Comparison of ENCODE assay signal across 28 mouse cellular contexts in the genomic region with DNA sequence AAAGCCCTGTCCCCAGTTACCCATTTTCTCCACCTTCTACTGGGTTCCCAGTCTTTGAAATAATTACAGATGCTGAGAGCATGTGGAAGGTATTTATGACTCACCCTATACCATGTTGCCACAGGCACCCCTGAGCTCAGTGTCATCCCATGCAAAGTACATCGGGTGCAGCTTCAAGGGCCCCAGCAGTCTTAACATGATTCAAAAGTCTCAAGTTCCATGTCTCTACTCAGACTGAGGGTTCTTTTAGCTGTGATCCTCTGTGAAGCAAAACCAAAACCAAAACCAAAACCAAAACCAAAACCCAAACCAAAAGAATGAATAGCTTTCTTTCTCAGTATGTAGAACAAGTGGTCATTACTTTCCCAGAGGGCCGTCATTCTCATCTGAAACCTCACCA.
DNase-seq lines count a peak whose midpoint lies in the region; ATAC-seq and TF ChIP-seq lines count a peak whose summit lies in the region.
"Had no signal": no experiment of that assay in that cellular context is flagged by ENCODE, and none has a peak within 500 bp of the region (broad histone marks: within the 10 kb centered on the region; RNA-seq: fewer than 3 reads in every experiment).

No protein-coding gene starts in this region.

- TF ChIP-seq EP300 in MEL (IDR thresholded peaks at IDR 0.05; ENCODE audit: low read depth in 1 of 2, low read length in 2 of 2), result no peak

- no peaks in the 10 kb centered on the region for H3K9me3 ChIP-seq in MEL (replicated peaks; ENCODE audit: insufficient read depth, low read length)
- H3K9me3 ChIP-seq: forebrain, embryonic 10.5 days; intestine, embryonic 15.5 days; limb, embryonic 10.5 days; liver, embryonic 15.5 days; lung, embryonic 15.5 days; midbrain, embryonic 12.5 days; neural tube, embryonic 12.5 days had no signal

- TF ChIP-seq RAD21 in MEL (IDR thresholded peaks at IDR 0.05; ENCODE audit: low read depth, low read length), result no peak

- H3K79me2 ChIP-seq in MEL (ENCODE audit: control insufficient read depth, insufficient read depth, low read length, poor library complexity), result no peaks in the 10 kb centered on the region

- no peak for TF ChIP-seq CTCF in MEL (IDR thresholded peaks at IDR 0.05 in 2 of 3, conservative IDR thresholded peaks at IDR 0.05 in 1 of 3; ENCODE audit: control insufficient read depth in 1 of 3, insufficient read depth in 1 of 3, low read depth in 2 of 3, low read length in 3 of 3, poor library complexity in 1 of 3, severe bottlenecking in 1 of 3)

- H3K27ac ChIP-seq in MEL (ENCODE audit: control insufficient read depth, low read depth, low read length), result no peak overlapping the region
- H3K27ac ChIP-seq: forebrain, embryonic 10.5 days; heart, adult 2 months; hindbrain, embryonic 14.5 days; intestine, embryonic 15.5 days; limb, embryonic 10.5 days; liver, embryonic 15.5 days; lung, embryonic 15.5 days; midbrain, embryonic 12.5 days; neural tube, embryonic 12.5 days had no signal

- H3K4me3 ChIP-seq in MEL (ENCODE audit: control insufficient read depth in 1 of 2, insufficient read depth in 1 of 2, low read depth in 2 of 2, low read length in 2 of 2), result peak overlapping the region in 1 of 2 experiments; percentile 6; a peak in 1 of 4 replicates
- H3K4me3 ChIP-seq: forebrain, embryonic 10.5 days; heart, adult 2 months; intestine, embryonic 15.5 days; limb, embryonic 10.5 days; liver, embryonic 15.5 days; lung, embryonic 15.5 days; midbrain, embryonic 12.5 days; neural tube, embryonic 12.5 days had no signal

- peaks cover 0 to 5% of the 10 kb centered on the region in 2 experiments; a peak in 1 of 4 replicates for H3K4me1 ChIP-seq in MEL (ENCODE audit: control insufficient read depth in 1 of 2, insufficient read depth in 2 of 2, low read length in 2 of 2)
- H3K4me1 ChIP-seq: forebrain, embryonic 10.5 days; intestine, embryonic 15.5 days; limb, embryonic 10.5 days; liver, embryonic 15.5 days; lung, embryonic 15.5 days; midbrain, embryonic 12.5 days; neural tube, embryonic 12.5 days had no signal

- peak; percentile 74 for DNase-seq in heart, adult 11 months
- DNase-seq in heart, adult 8-10 months (ENCODE audit: low spot score), result no peak
- DNase-seq in MEL (ENCODE audit: low read depth, low spot score), result no peak
- DNase-seq in splenic B cell, adult 2 months (ENCODE audit: low read depth, low spot score), result peak; percentile 40
- DNase-seq in thymus, postnatal 14 days, result no peak
- DNase-seq in frontal cortex, postnatal 36 days (ENCODE audit: low spot score in 2 of 2), result no peak
- no peak for DNase-seq in embryo, embryonic 10 days (ENCODE audit: low spot score)
- DNase-seq: cerebellum, adult 11 months; cerebellum, postnatal 10 days; forebrain, postnatal 0 days; gastrocnemius, postnatal 25 days; heart, adult 2 months; kidney, adult 8-10 months; kidney, postnatal 25 days; liver; lung, postnatal 4 days; retina, postnatal 1 day; thymus, adult 18-20 months; thymus, postnatal 4 days had no signal

- TF ChIP-seq POLR2A in MEL (IDR thresholded peaks at IDR 0.05; ENCODE audit: control insufficient read depth in 1 of 2, insufficient read depth in 1 of 2, low read depth in 1 of 2, low read length in 2 of 2, poor library complexity in 1 of 2), result no peak

- peak; percentile 85 for ATAC-seq in inflammation-experienced regulatory T-cells, adult 6 months
- ATAC-seq: forebrain, postnatal 0 days; intestine, embryonic 15.5 days had no signal

- no peaks in the 10 kb centered on the region for H3K27me3 ChIP-seq in MEL (ENCODE audit: control insufficient read depth in 1 of 2, insufficient read depth in 2 of 2, low read length in 2 of 2)
- no peaks in the 10 kb centered on the region for H3K27me3 ChIP-seq in splenic B cell, adult 2 months (ENCODE audit: control insufficient read depth, insufficient read depth, low read length, poor library complexity, severe bottlenecking)
- H3K27me3 ChIP-seq: intestine, embryonic 15.5 days; liver, embryonic 15.5 days; lung, embryonic 15.5 days; midbrain, embryonic 12.5 days; neural tube, embryonic 12.5 days had no signal

- no peaks in the 10 kb centered on the region for H3K36me3 ChIP-seq in MEL (ENCODE audit: control insufficient read depth in 1 of 2, insufficient read depth in 2 of 2, low read length in 2 of 2)
- no peaks in the 10 kb centered on the region for H3K36me3 ChIP-seq in splenic B cell, adult 2 months (ENCODE audit: control insufficient read depth, insufficient read depth, low read length, poor library complexity, severe bottlenecking)
- H3K36me3 ChIP-seq: forebrain, embryonic 10.5 days; intestine, embryonic 15.5 days; limb, embryonic 10.5 days; liver, embryonic 15.5 days; lung, embryonic 15.5 days; midbrain, embryonic 12.5 days; neural tube, embryonic 12.5 days had no signal

- H3K9ac ChIP-seq in MEL (ENCODE audit: control insufficient read depth, low read depth, low read length, poor library complexity, severe bottlenecking), result peak overlapping the region; percentile 16; the same call in 1 of the 2 replicates
- H3K9ac ChIP-seq: forebrain, postnatal 0 days; hindbrain, embryonic 14.5 days; intestine, embryonic 15.5 days; liver, embryonic 15.5 days; lung, embryonic 15.5 days; midbrain, embryonic 12.5 days; neural tube, embryonic 12.5 days had no signal

TF ChIP-seq in MEL, 35 proteins besides CTCF, POLR2A, EP300 and RAD21:
- no peak for TF ChIP-seq NELFE (IDR thresholded peaks at IDR 0.05; ENCODE audit: low read depth, low read length)
- no peak for TF ChIP-seq TCF12 (IDR thresholded peaks at IDR 0.05; ENCODE audit: low read depth, low read length)
- TF ChIP-seq RCOR1 (IDR thresholded peaks at IDR 0.05; ENCODE audit: low read depth, low read length), result no peak
- TF ChIP-seq MAZ (IDR thresholded peaks at IDR 0.05; ENCODE audit: low read depth, low read length), result no peak
- TF ChIP-seq SMC3 (IDR thresholded peaks at IDR 0.05; ENCODE audit: low read depth, low read length), result no peak
- no peak for TF ChIP-seq TBP (IDR thresholded peaks at IDR 0.05; ENCODE audit: low read depth, low read length)
- TF ChIP-seq MYB (IDR thresholded peaks at IDR 0.05; ENCODE audit: low read depth, low read length), result no peak
- no peak for TF ChIP-seq KAT2A (conservative IDR thresholded peaks at IDR 0.05; ENCODE audit: low read depth, low read length)
- no peak for TF ChIP-seq ETS1 (IDR thresholded peaks at IDR 0.05; ENCODE audit: low read depth, low read length)
- TF ChIP-seq ELF1 (IDR thresholded peaks at IDR 0.05; ENCODE audit: low read depth, low read length), result no peak
- TF ChIP-seq ZMIZ1 (IDR thresholded peaks at IDR 0.05; ENCODE audit: low read depth, low read length), result no peak
- no peak for TF ChIP-seq GABPA (IDR thresholded peaks at IDR 0.05; ENCODE audit: low read depth, low read length)
- TF ChIP-seq UBTF (IDR thresholded peaks at IDR 0.05; ENCODE audit: borderline replicate concordance, insufficient read depth, low read depth, low read length), result no peak
- TF ChIP-seq MYC (IDR thresholded peaks at IDR 0.05; ENCODE audit: low read depth, low read length), result no peak
- TF ChIP-seq POLR2AphosphoS5 (IDR thresholded peaks at IDR 0.05; ENCODE audit: borderline replicate concordance, low read depth, low read length), result no peak
- TF ChIP-seq ZKSCAN1 (IDR thresholded peaks at IDR 0.05; ENCODE audit: low read depth, low read length), result no peak
- no peak for TF ChIP-seq CHD1 (IDR thresholded peaks at IDR 0.05; ENCODE audit: low read depth, low read length)
- TF ChIP-seq GATA1 (IDR thresholded peaks at IDR 0.05; ENCODE audit: low read depth, low read length), result no peak
TF ChIP-seq in MEL: peak in this region for 0.

Comparison
In these comparisons a context has a peak if more than half of its experiments do, and no peak if none do; other contexts are left out.
1. DNase-seq: peak in heart, adult 11 months (single experiment) and splenic B cell, adult 2 months (single experiment); none in heart, adult 8-10 months (single experiment), MEL (single experiment), thymus, postnatal 14 days (single experiment), frontal cortex, postnatal 36 days (0 of 2) and embryo, embryonic 10 days (single experiment).